Mouse (Mus musculus): ENCODE results near the gene Spint2. TPM values are rescaled to one million over a fixed set of nuclear protein-coding genes. Genes with fewer than 3 reads are reported as not detected.

Gene Spint2
- polyA plus RNA-seq, 1 experiment = 25.9 TPM

GRCm38 (mm10) chr7:29266931-29267330 is 14.8 kb downstream of the Spint2 start:
- Histone ChIP-seq H3K4me3 (ENCODE audit: insufficient read depth, low read length) (no peak overlapping the region), H3K4me1 (ENCODE audit: control insufficient read depth, insufficient read depth, low read length) (peaks cover 1% of the 10 kb centered on the region; the same call in 1 of the 2 replicates)
- TF ChIP-seq POLR2A (IDR thresholded peaks at IDR 0.05; ENCODE audit: extremely low read depth, insufficient read depth, low read length) = no peak
- no peak for TF ChIP-seq CTCF (IDR thresholded peaks at IDR 0.05; ENCODE audit: extremely low read depth, insufficient read depth, low read length)

DNA sequence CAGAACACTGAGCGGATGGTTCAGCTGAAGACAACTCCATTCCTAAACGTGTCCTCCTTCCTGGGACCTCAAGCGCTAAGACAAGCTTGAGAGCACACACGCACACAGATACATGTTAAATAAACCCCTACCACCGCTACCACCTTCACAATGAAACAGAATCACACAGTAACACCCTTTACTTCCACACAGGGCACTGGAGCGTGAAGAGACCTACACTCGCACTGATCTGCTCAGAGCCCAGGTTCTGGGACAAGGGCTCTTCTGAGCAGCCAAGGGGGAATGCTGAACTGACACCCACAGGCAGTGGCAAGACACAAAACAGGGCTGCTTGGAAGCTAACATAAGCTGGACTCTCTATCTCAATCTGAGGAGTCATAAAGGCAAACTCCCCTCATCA is 16.1 kb downstream of the Spint2 start:
- Histone ChIP-seq H3K4me3 (ENCODE audit: insufficient read depth, low read length) (no peak overlapping the region), H3K4me1 (ENCODE audit: control insufficient read depth, insufficient read depth, low read length) (no peaks in the 10 kb centered on the region), H3K27ac (ENCODE audit: insufficient read depth, low read length) (no peak overlapping the region)
- TF ChIP-seq CTCF (IDR thresholded peaks at IDR 0.05; ENCODE audit: extremely low read depth, insufficient read depth, low read length) = no peak
- no peak for TF ChIP-seq POLR2A (IDR thresholded peaks at IDR 0.05; ENCODE audit: extremely low read depth, insufficient read depth, low read length)

More at GRCm38 (mm10) chr7:29266931-29267330, 14.8 kb downstream of the Spint2 start:
- H3K27ac ChIP-seq (ENCODE audit: insufficient read depth, low read length) = no peak overlapping the region

DNA sequence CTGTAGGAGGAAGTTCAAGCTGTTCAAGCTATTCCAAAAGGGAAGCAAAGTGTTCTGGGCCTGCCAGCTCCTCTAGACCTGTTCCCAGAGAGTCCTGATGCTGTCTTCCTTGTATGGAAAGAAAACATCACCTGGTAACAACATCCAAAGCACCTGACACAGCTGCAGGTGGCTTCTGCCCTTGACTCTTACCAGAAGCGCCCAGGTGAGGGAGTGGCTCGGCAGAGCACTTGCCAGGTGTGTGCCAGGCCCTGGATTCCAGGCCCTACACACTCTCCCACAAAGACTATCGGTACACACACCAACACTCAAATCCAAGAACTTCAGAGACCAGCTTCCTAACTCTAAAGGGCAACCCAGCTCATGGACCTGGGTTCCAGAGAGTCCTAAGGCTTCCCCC is 17.9 kb downstream of the Spint2 start:
- H3K4me1 ChIP-seq (ENCODE audit: control insufficient read depth, insufficient read depth, low read length) = no peaks in the 10 kb centered on the region
- TF ChIP-seq POLR2A (IDR thresholded peaks at IDR 0.05; ENCODE audit: extremely low read depth, insufficient read depth, low read length) (no peak), CTCF (IDR thresholded peaks at IDR 0.05; ENCODE audit: extremely low read depth, insufficient read depth, low read length) (no peak)
- H3K4me3 ChIP-seq (ENCODE audit: insufficient read depth, low read length) = no peak overlapping the region
- H3K27ac ChIP-seq (ENCODE audit: insufficient read depth, low read length) = no peak overlapping the region

- TF ChIP-seq POLR2A (IDR thresholded peaks at IDR 0.05; ENCODE audit: extremely low read depth, insufficient read depth, low read length) (no peak), CTCF (IDR thresholded peaks at IDR 0.05; ENCODE audit: extremely low read depth, insufficient read depth, low read length) (no peak)
- H3K4me3 ChIP-seq (ENCODE audit: insufficient read depth, low read length) = no peak overlapping the region
- H3K27ac ChIP-seq (ENCODE audit: insufficient read depth, low read length) = no peak overlapping the region
- no peaks in the 10 kb centered on the region for H3K4me1 ChIP-seq (ENCODE audit: control insufficient read depth, insufficient read depth, low read length)
Measured at GRCm38 (mm10) chr7:29262151-29262550, 19.6 kb downstream of the Spint2 start.

DNA sequence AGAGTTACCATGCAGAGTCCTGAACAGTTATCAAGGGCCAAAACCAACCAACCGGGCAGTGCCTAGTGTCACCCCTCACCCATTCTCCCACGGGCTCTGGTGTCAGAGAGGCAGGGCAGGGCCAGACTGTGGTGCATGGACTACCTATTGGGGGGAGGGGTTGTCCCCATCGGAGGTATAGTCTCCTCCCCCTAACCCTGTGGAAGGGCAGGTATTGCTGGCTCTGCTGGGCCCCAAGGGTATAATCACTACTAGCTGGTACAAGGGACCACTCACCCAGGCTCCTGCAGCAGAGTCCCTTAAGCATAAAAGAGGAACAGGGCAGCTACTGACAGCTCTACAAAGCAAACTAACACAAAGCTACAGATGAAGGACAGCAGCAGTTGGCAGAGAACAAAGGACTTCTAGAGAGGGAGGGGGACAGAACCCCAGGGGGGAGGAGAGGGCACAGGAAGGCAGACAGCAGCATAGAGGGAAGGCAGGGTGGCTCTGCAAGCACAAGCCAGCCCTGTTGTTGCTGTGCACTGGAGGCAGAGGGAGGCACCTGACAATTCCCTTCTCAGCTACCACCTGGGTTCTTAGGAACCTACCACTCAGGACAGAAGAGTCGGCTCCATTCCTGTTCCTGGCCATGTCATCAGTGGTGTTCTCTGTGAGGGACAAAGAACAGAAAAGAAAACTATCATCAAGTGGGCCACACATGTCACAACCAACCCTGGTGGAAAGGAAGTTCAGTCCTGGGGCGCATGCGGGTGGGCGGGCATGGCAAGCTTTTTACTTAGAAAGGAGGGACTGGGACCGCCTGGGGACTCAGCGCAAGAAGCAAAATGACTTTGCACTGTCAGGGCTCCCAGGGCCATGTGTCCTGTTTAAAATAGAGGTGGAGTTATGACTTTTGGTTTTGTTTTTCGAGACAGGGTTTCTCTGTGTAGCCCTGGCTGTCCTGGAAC is 21.7 kb downstream of the Spint2 start:
- no peak overlapping the region for H3K27ac ChIP-seq (ENCODE audit: insufficient read depth, low read length)
- H3K4me3 ChIP-seq (ENCODE audit: insufficient read depth, low read length) = no peak overlapping the region
- TF ChIP-seq POLR2A (IDR thresholded peaks at IDR 0.05; ENCODE audit: extremely low read depth, insufficient read depth, low read length) (no peak), CTCF (IDR thresholded peaks at IDR 0.05; ENCODE audit: extremely low read depth, insufficient read depth, low read length) (no peak)
- H3K4me1 ChIP-seq (ENCODE audit: control insufficient read depth, insufficient read depth, low read length) = no peaks in the 10 kb centered on the region

- Histone ChIP-seq H3K4me3 (ENCODE audit: insufficient read depth, low read length) (no peak overlapping the region), H3K4me1 (ENCODE audit: control insufficient read depth, insufficient read depth, low read length) (no peaks in the 10 kb centered on the region), H3K27ac (ENCODE audit: insufficient read depth, low read length) (no peak overlapping the region)
- TF ChIP-seq CTCF (IDR thresholded peaks at IDR 0.05; ENCODE audit: extremely low read depth, insufficient read depth, low read length) (no peak), POLR2A (IDR thresholded peaks at IDR 0.05; ENCODE audit: extremely low read depth, insufficient read depth, low read length) (no peak)
Measured at GRCm38 (mm10) chr7:29257368-29257767, 24.3 kb downstream of the Spint2 start.

- Histone ChIP-seq H3K27ac (ENCODE audit: insufficient read depth, low read length) (no peak overlapping the region), H3K4me3 (ENCODE audit: insufficient read depth, low read length) (no peak overlapping the region), H3K4me1 (ENCODE audit: control insufficient read depth, insufficient read depth, low read length) (no peaks in the 10 kb centered on the region)
- no peak for TF ChIP-seq POLR2A (IDR thresholded peaks at IDR 0.05; ENCODE audit: extremely low read depth, insufficient read depth, low read length)
- TF ChIP-seq CTCF (IDR thresholded peaks at IDR 0.05; ENCODE audit: extremely low read depth, insufficient read depth, low read length) = no peak
Measured at GRCm38 (mm10) chr7:29255875-29256274, 25.8 kb downstream of the Spint2 start.

GRCm38 (mm10) chr7:29253842-29254241 is 27.9 kb downstream of the Spint2 start:
- Histone ChIP-seq H3K4me3 (ENCODE audit: insufficient read depth, low read length) (no peak overlapping the region), H3K4me1 (ENCODE audit: control insufficient read depth, insufficient read depth, low read length) (no peaks in the 10 kb centered on the region), H3K27ac (ENCODE audit: insufficient read depth, low read length) (no peak overlapping the region)
- TF ChIP-seq CTCF (IDR thresholded peaks at IDR 0.05; ENCODE audit: extremely low read depth, insufficient read depth, low read length) = no peak
- no peak for TF ChIP-seq POLR2A (IDR thresholded peaks at IDR 0.05; ENCODE audit: extremely low read depth, insufficient read depth, low read length)

GRCm38 (mm10) chr7:29251166-29251565 is 30.5 kb downstream of the Spint2 start:
- no peaks in the 10 kb centered on the region for H3K4me1 ChIP-seq (ENCODE audit: control insufficient read depth, insufficient read depth, low read length)
- H3K27ac ChIP-seq (ENCODE audit: insufficient read depth, low read length) = no peak overlapping the region
- no peak overlapping the region for H3K4me3 ChIP-seq (ENCODE audit: insufficient read depth, low read length)
- TF ChIP-seq POLR2A (IDR thresholded peaks at IDR 0.05; ENCODE audit: extremely low read depth, insufficient read depth, low read length) (no peak), CTCF (IDR thresholded peaks at IDR 0.05; ENCODE audit: extremely low read depth, insufficient read depth, low read length) (no peak)

Data from cortical plate, adult 2 months (tissue).